Comparison of ENCODE assay signal across 14 mouse cellular contexts in genomic region chr13:112580590-112581320, GRCm38 (mm10). TPM values are rescaled to one million over a fixed set of nuclear protein-coding genes. Genes with fewer than 3 reads are reported as not detected.
DNase-seq lines count a peak whose midpoint lies in the region; ATAC-seq and TF ChIP-seq lines count a peak whose summit lies in the region.
"Had no signal": no experiment of that assay in that cellular context is flagged by ENCODE, and none has a peak within 500 bp of the region (broad histone marks: within the 10 kb centered on the region; RNA-seq: fewer than 3 reads in every experiment).

No protein-coding gene starts in this region.

- H3K4me1 ChIP-seq in heart, postnatal 0 days (ENCODE audit: control insufficient read depth, insufficient read depth): no peaks in the 10 kb centered on the region
- H3K4me1 ChIP-seq in midbrain, postnatal 0 days (ENCODE audit: insufficient read depth, low read length): no peaks in the 10 kb centered on the region
- H3K4me1 ChIP-seq in midbrain, embryonic 11.5 days (ENCODE audit: control insufficient read depth, insufficient read depth, low read length): no peaks in the 10 kb centered on the region
- H3K4me1 ChIP-seq in stomach, embryonic 16.5 days (ENCODE audit: control insufficient read depth, insufficient read depth, low read length): no peaks in the 10 kb centered on the region

- H3K4me2 ChIP-seq in heart, postnatal 0 days (ENCODE audit: low read depth, low read length): no peak overlapping the region
- H3K4me2 ChIP-seq in midbrain, postnatal 0 days (ENCODE audit: low read depth, low read length, poor library complexity, severe bottlenecking): no peak overlapping the region
- H3K4me2 ChIP-seq in midbrain, embryonic 11.5 days: no peak overlapping the region
- no peak overlapping the region for H3K4me2 ChIP-seq in stomach, embryonic 16.5 days (ENCODE audit: low read depth, low read length)

- intact Hi-C loops in gastrocnemius, postnatal 36 days (cut with DNase I): no loop called here

- H3K4me3 ChIP-seq in heart, postnatal 0 days (ENCODE audit: low read depth, low read length): no peak overlapping the region
- no peak overlapping the region for H3K4me3 ChIP-seq in midbrain, postnatal 0 days (ENCODE audit: low read depth, low read length)
- no peak overlapping the region for H3K4me3 ChIP-seq in midbrain, embryonic 11.5 days (ENCODE audit: low read depth, low read length)
- no peak overlapping the region for H3K4me3 ChIP-seq in stomach, embryonic 16.5 days (replicated peaks; ENCODE audit: low read length)
- H3K4me3 ChIP-seq: hindbrain, embryonic 10.5 days; layer of hippocampus, adult 2 months had no signal

- peak; percentile 11; the same call in 1 of the 2 replicates for ATAC-seq in heart, postnatal 0 days (ENCODE audit: insufficient read depth, low read depth)
- ATAC-seq in midbrain, postnatal 0 days (ENCODE audit: low FRiP score): no peak
- no peak for ATAC-seq in midbrain, embryonic 11.5 days (ENCODE audit: low FRiP score)
- peak; percentile 13; the same call in 1 of the 2 replicates for ATAC-seq in stomach, embryonic 16.5 days (ENCODE audit: insufficient read depth, low FRiP score)

- no peak for TF ChIP-seq EP300 in heart, postnatal 0 days (IDR thresholded peaks at IDR 0.05; ENCODE audit: low read depth)

- H3K27ac ChIP-seq in heart, postnatal 0 days (ENCODE audit: low read depth): no peak overlapping the region
- H3K27ac ChIP-seq in midbrain, postnatal 0 days (ENCODE audit: low read depth, low read length): no peak overlapping the region
- H3K27ac ChIP-seq in midbrain, embryonic 11.5 days (ENCODE audit: low read depth, low read length): no peak overlapping the region
- H3K27ac ChIP-seq in stomach, embryonic 16.5 days (ENCODE audit: low read length): no peak overlapping the region
- H3K27ac ChIP-seq: hindbrain, embryonic 10.5 days; layer of hippocampus, adult 2 months; macrophage had no signal

- 46% methylated on average over 11 of the region's 11 CpGs for WGBS in heart, postnatal 0 days
- 35% methylated on average over 11 of the region's 11 CpGs for WGBS in midbrain, postnatal 0 days
- WGBS in midbrain, embryonic 11.5 days: 42% methylated on average over 11 of the region's 11 CpGs
- 41% methylated on average over 11 of the region's 11 CpGs for WGBS in stomach, embryonic 16.5 days

- peak; percentile 15 for DNase-seq in heart, postnatal 0 days (ENCODE audit: low spot score)
- no peak for DNase-seq in heart, adult 8-10 months (ENCODE audit: low spot score)
- DNase-seq in midbrain, postnatal 0 days (ENCODE audit: low spot score): peak; percentile 8
- DNase-seq in midbrain, embryonic 11.5 days (ENCODE audit: low spot score, missing footprints): no peak
- peak; percentile 35 for DNase-seq in forelimb bud, embryonic 11.5 days (ENCODE audit: low read depth, low spot score)
- DNase-seq in spleen, adult 18-20 months: no peak
- DNase-seq in gastrocnemius, postnatal 36 days: no peak
- DNase-seq: adrenal gland, adult 8-10 months; heart, adult 18-20 months had no signal

- no peaks in the 10 kb centered on the region for H3K9me3 ChIP-seq in heart, postnatal 0 days (replicated peaks; ENCODE audit: control insufficient read depth, low read length)
- no peaks in the 10 kb centered on the region for H3K9me3 ChIP-seq in midbrain, postnatal 0 days (ENCODE audit: low read length)
- H3K9me3 ChIP-seq in midbrain, embryonic 11.5 days (ENCODE audit: control insufficient read depth, low read length): no peaks in the 10 kb centered on the region
- no peaks in the 10 kb centered on the region for H3K9me3 ChIP-seq in stomach, embryonic 16.5 days (replicated peaks; ENCODE audit: control insufficient read depth, low read length)

- H3K36me3 ChIP-seq in heart, postnatal 0 days (replicated peaks; ENCODE audit: control insufficient read depth, insufficient read depth, low read length): no peaks in the 10 kb centered on the region
- no peaks in the 10 kb centered on the region for H3K36me3 ChIP-seq in midbrain, postnatal 0 days (ENCODE audit: insufficient read depth, low read length)
- H3K36me3 ChIP-seq in midbrain, embryonic 11.5 days (ENCODE audit: control insufficient read depth, insufficient read depth, low read length): no peaks in the 10 kb centered on the region
- no peaks in the 10 kb centered on the region for H3K36me3 ChIP-seq in stomach, embryonic 16.5 days (ENCODE audit: control insufficient read depth, insufficient read depth, low read length)
- H3K36me3 ChIP-seq: hindbrain, embryonic 10.5 days had no signal

- H3K9ac ChIP-seq in heart, postnatal 0 days (replicated peaks; ENCODE audit: low read depth, low read length): no peak overlapping the region
- H3K9ac ChIP-seq in midbrain, postnatal 0 days (replicated peaks; ENCODE audit: low read length, poor library complexity, severe bottlenecking): no peak overlapping the region
- H3K9ac ChIP-seq in midbrain, embryonic 11.5 days (ENCODE audit: low read length): no peak overlapping the region
- no peak overlapping the region for H3K9ac ChIP-seq in stomach, embryonic 16.5 days (ENCODE audit: low read length)

- no peak for TF ChIP-seq CTCF in heart, postnatal 0 days (IDR thresholded peaks at IDR 0.05; ENCODE audit: low read depth)
- no peak for TF ChIP-seq CTCF in midbrain, postnatal 0 days (IDR thresholded peaks at IDR 0.05)

- H3K27me3 ChIP-seq in heart, postnatal 0 days (ENCODE audit: control insufficient read depth, insufficient read depth, low read length): no peaks in the 10 kb centered on the region
- no peaks in the 10 kb centered on the region for H3K27me3 ChIP-seq in midbrain, postnatal 0 days (ENCODE audit: insufficient read depth, low read length)
- H3K27me3 ChIP-seq in midbrain, embryonic 11.5 days (ENCODE audit: control insufficient read depth, insufficient read depth, low read length): no peaks in the 10 kb centered on the region
- no peaks in the 10 kb centered on the region for H3K27me3 ChIP-seq in stomach, embryonic 16.5 days (ENCODE audit: control insufficient read depth, insufficient read depth, low read length)
- H3K27me3 ChIP-seq: CH12.LX had no signal

RNA-seq across cellular contexts. Expression of gene Il31ra, which starts 13.4 kb away (rescaled TPM):
- not detected in 2 replicates for total RNA-seq in heart, postnatal 0 days (2014; rRNA removed; ENCODE audit: low replicate concordance)
- polyA plus RNA-seq in heart, postnatal 0 days (2015; fragmentation: Nextera tagmentation; extraction: Ambion mirVana): 0.05 TPM in 1 of 2 replicates, not detected in the other
- total RNA-seq in heart, adult 8-10 months (2022): not detected
- 0.05 TPM in 2 replicates for total RNA-seq in midbrain, postnatal 0 days (2014; rRNA removed)
- polyA plus RNA-seq in midbrain, postnatal 0 days (2015; fragmentation: Nextera tagmentation; extraction: Ambion mirVana): 0.07 and 0.09 TPM in 2 replicates
- not detected in 2 replicates for polyA plus RNA-seq in midbrain, embryonic 11.5 days (2014; fragmentation: Nextera tagmentation; extraction: Ambion mirVana)
- 0.09 TPM in 1 of 2 replicates, not detected in the other for polyA plus RNA-seq in stomach, embryonic 16.5 days (2015; fragmentation: Nextera tagmentation; extraction: Ambion mirVana)
- total RNA-seq in gastrocnemius, postnatal 36 days (2021): not detected
- total RNA-seq: CH12.LX; heart, adult 18-20 months had no signal
- polyA plus RNA-seq: hindbrain, embryonic 10.5 days; macrophage had no signal

Comparison
In these comparisons a context has a peak if more than half of its experiments do, and no peak if none do; other contexts are left out.
1. DNase-seq: peak in heart, postnatal 0 days (single experiment), midbrain, postnatal 0 days (single experiment) and forelimb bud, embryonic 11.5 days (single experiment); none in heart, adult 8-10 months (single experiment), midbrain, embryonic 11.5 days (single experiment), spleen, adult 18-20 months (0 of 2) and gastrocnemius, postnatal 36 days (0 of 2).
2. ATAC-seq: peak in heart, postnatal 0 days (single experiment) and stomach, embryonic 16.5 days (single experiment); none in midbrain, postnatal 0 days (single experiment) and midbrain, embryonic 11.5 days (single experiment).